Mouse (Mus musculus): ENCODE results near the gene Tfpt. TPM values are rescaled to one million over a fixed set of nuclear protein-coding genes. Genes with fewer than 3 reads are reported as not detected.
A peak's percentile ranks its signal among the peaks of the same experiment; 100 is the strongest.
"Not testable (repeated sequence)": the region's sequence is repeated elsewhere in the genome, so short reads cannot be mapped to it uniquely, and the experiment has no call there.

Gene Tfpt
- polyA plus RNA-seq, 1 experiment from 2014 or later: 41.3 TPM

DNA sequence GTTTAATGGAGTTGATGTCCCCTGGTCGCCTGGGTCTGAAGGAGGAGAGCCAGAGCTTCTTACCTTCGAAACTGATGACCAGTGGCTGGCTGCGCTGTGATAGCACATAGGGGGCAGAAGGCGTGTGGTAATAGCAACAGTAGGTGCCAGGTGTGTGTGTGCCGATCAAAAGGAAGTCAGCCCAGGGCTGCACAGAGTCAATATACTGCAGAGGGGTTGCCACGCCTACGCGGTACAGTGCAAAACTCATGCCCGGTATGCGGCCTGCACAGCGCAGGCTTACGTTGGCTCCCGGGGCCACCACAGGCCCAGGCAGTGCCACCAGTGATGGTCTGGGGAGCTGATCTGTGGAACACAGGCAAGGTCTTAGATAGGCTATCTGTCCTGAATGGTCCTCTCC, 18.7 kb downstream of the Tfpt start:
- Histone ChIP-seq H3K36me3 (no peaks in the 10 kb centered on the region), H3K27ac (no peak overlapping the region), H3K9me3 (0 out of 2 replicates have a peak, but pooled peaks cover 4% of the 10 kb centered on the region), H3K4me3 (no peak overlapping the region), H3K4me1 (replicated peaks) (no peaks in the 10 kb centered on the region), H3K27me3 (ENCODE audit: insufficient read depth, poor library complexity, severe bottlenecking) (no peaks in the 10 kb centered on the region)
- no peak for DNase-seq (ENCODE audit: low spot score)
- 90% methylated on average over 13 of the region's 13 CpGs for WGBS

DNA sequence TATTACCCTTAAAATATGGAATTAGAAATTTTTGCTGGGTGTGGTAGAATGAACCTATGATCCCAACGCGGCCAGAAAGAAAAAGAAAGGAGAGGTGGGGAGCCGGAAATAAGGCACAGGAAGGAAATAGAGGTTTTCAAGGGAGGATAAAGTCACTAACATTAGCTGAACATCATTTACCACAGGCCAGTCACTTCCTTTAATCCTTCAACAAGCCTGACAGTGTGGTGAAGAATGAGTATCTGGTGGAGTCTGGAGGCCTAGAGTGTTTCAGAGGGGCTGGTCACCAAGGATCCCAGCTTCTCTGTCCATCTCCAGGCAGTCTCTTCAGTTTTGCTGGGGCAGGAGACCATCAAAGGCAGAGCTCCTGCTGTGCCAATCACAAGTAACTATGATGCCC, 19.3 kb downstream of the Tfpt start:
- DNase-seq (ENCODE audit: low spot score): no peak
- H3K4me1 ChIP-seq (replicated peaks): no peaks in the 10 kb centered on the region
- 91% methylated on average over 3 of the region's 3 CpGs for WGBS
- H3K36me3 ChIP-seq: no peaks in the 10 kb centered on the region
- no peak overlapping the region for H3K4me3 ChIP-seq
- H3K27ac ChIP-seq: no peak overlapping the region
- 0 out of 2 replicates have a peak, but pooled peaks cover 4% of the 10 kb centered on the region for H3K9me3 ChIP-seq
- H3K27me3 ChIP-seq (ENCODE audit: insufficient read depth, poor library complexity, severe bottlenecking): no peaks in the 10 kb centered on the region

DNA sequence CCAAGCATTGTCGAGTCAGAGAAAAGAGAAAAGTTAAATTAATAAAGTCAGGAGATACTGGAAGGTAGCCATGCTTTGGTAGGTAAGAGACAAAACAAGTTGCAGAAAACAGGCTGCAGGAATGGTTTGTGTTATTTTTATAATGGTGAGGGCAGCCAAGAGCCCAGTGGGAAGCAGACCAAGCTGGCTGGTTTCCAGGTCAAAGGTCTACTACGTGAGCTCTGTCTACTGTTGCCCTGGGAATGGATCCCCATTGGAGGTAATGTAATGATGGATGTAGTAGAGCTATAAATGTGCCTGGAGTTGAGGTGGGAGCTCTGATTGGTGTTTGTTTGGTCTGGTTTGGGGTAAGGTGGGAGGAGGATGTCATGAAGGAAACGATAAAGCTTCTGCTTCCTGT, 20.6 kb downstream of the Tfpt start:
- Histone ChIP-seq H3K27ac (no peak overlapping the region), H3K4me1 (replicated peaks) (no peaks in the 10 kb centered on the region), H3K9me3 (0 out of 2 replicates have a peak, but pooled peaks cover 4% of the 10 kb centered on the region), H3K36me3 (no peaks in the 10 kb centered on the region), H3K4me3 (no peak overlapping the region), H3K27me3 (ENCODE audit: insufficient read depth, poor library complexity, severe bottlenecking) (no peaks in the 10 kb centered on the region)
- 63% methylated on average over 3 of the region's 3 CpGs for WGBS
- no peak for DNase-seq (ENCODE audit: low spot score)

DNA sequence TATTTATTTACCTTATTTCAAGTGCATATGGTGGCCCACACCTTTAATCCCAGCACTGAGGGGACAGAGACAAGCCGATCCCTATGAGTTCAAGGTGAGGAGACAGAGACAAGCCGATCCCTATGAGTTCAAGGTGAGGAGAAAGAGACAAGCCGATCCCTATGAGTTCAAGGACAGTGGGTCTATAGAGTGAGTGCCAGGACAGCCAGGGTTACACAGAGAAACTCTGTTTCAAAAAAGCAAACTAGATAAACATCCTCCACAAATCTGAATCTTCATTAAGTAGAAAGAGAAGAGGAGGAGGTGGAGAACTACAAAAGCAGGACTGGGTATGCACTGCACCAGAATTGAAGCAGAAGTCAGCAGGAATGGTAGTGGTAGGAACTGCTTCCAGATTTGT, 21.1 kb downstream of the Tfpt start:
- DNase-seq (ENCODE audit: low spot score): no peak
- 89% methylated on average over 3 of the region's 3 CpGs for WGBS
- Histone ChIP-seq H3K27me3 (ENCODE audit: insufficient read depth, poor library complexity, severe bottlenecking) (no peaks in the 10 kb centered on the region), H3K4me1 (replicated peaks) (no peaks in the 10 kb centered on the region), H3K27ac (no peak overlapping the region), H3K9me3 (0 out of 2 replicates have a peak, but pooled peaks cover 4% of the 10 kb centered on the region), H3K4me3 (no peak overlapping the region), H3K36me3 (no peaks in the 10 kb centered on the region)

DNA sequence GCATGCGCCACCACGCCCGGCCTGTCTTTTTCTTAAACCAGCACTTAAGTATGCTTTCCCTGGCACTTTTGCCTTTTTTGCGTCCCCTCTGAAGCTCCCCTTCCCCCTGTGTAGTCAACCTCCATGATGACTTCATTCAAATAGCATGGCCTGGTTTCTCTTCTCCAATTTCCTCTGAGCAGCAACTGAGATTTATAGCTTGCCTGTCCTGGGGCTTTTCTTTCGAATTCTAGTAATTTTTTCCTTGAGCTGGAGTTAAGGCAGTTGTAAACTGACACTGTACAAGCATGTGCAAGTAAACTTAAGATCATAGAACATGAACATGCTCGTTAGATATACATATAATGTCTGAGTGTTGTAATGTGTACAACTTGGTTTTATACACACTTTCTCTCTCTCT, 22.3 kb downstream of the Tfpt start:
- 90% methylated on average over 6 of the region's 6 CpGs for WGBS
- Histone ChIP-seq H3K36me3 (no peaks in the 10 kb centered on the region), H3K9me3 (0 out of 2 replicates have a peak, but pooled peaks cover 4% of the 10 kb centered on the region), H3K27me3 (ENCODE audit: insufficient read depth, poor library complexity, severe bottlenecking) (no peaks in the 10 kb centered on the region), H3K27ac (no peak overlapping the region), H3K4me1 (replicated peaks) (no peaks in the 10 kb centered on the region), H3K4me3 (no peak overlapping the region)
- no peak for DNase-seq (ENCODE audit: low spot score)

DNA sequence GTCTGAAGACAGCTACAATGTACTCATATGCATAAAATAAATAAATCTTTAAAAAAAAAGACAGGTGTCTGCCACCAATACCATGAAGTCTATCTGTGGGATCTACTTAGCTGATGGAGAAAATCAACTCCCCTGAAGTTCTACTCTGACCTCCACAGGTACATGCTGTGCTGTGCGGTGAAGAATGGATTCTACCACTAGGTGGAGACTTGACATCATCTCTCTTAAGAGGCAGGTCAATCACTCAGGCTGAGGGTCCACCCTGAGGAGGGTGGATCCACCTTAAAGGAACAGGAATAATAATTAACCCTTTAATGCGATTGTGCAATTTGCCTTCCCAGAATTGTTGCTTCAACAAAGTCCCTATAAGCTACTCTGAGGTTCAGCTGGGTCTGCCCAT, 22.9 kb downstream of the Tfpt start:
- DNase-seq (ENCODE audit: low spot score): no peak
- WGBS: 18% methylated on average over 2 of the region's 2 CpGs

DNA sequence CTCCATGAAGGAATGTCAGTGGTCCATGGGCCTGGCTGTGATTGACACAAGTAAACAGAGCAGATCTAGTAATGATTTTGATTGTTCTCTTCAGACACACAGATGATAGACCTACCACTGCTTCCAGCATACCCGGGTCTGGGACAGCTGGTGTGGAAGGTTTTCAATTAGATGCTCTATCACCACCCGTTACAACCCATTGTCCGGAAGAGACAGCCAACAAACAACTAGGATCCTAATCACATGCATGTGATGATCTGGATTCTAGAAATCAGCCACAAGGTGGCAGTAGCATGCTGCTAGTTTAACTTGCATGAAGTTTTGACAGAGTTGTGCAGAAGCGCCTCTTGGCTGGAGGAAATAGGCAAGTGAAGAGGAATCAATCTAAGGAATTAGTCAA, 28.6 kb downstream of the Tfpt start:
- no peaks in the 10 kb centered on the region for H3K9me3 ChIP-seq
- 23% methylated on average over 4 of the region's 4 CpGs for WGBS
- H3K27me3 ChIP-seq (ENCODE audit: insufficient read depth, poor library complexity, severe bottlenecking): no peaks in the 10 kb centered on the region
- H3K27ac ChIP-seq: no peak overlapping the region
- H3K36me3 ChIP-seq: no peaks in the 10 kb centered on the region
- DNase-seq (ENCODE audit: low spot score): peak; percentile 64
- H3K4me3 ChIP-seq: no peak overlapping the region
- H3K4me1 ChIP-seq (replicated peaks): no peaks in the 10 kb centered on the region

More for the DNA sequence above, 22.9 kb downstream of the Tfpt start:
- no peak overlapping the region for H3K4me3 ChIP-seq
- H3K27me3 ChIP-seq (ENCODE audit: insufficient read depth, poor library complexity, severe bottlenecking): no peaks in the 10 kb centered on the region
- H3K36me3 ChIP-seq: no peaks in the 10 kb centered on the region
- H3K4me1 ChIP-seq (replicated peaks): no peaks in the 10 kb centered on the region
- H3K9me3 ChIP-seq: 0 out of 2 replicates have a peak, but pooled peaks cover 4% of the 10 kb centered on the region
- H3K27ac ChIP-seq: no peak overlapping the region

DNA sequence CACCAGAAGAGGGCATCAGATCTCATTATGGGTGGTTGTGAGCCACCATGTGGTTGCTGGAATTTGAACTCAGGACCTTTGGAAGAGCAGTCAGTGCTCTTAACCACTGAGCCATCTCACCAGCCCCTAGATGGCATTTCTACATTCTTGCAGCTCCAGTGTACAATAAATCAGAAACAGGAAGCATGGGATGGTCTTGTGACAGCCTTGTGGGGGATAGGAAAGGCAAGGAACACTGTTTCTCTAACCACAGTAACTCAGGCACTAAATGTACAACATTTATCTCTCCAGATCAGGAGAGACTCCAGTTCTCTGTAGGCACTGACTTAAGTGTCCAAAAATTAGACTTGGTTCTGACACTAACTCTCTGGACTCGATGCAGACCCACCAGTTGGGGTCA, 32.0 kb downstream of the Tfpt start:
- H3K4me3 ChIP-seq; DNase-seq (ENCODE audit: low spot score); H3K36me3 ChIP-seq; H3K9me3 ChIP-seq; H3K27ac ChIP-seq; H3K27me3 ChIP-seq (ENCODE audit: insufficient read depth, poor library complexity, severe bottlenecking); H3K4me1 ChIP-seq (replicated peaks): not testable (repeated sequence)
- WGBS: 77% methylated on average over 1 of the region's 1 CpGs

DNA sequence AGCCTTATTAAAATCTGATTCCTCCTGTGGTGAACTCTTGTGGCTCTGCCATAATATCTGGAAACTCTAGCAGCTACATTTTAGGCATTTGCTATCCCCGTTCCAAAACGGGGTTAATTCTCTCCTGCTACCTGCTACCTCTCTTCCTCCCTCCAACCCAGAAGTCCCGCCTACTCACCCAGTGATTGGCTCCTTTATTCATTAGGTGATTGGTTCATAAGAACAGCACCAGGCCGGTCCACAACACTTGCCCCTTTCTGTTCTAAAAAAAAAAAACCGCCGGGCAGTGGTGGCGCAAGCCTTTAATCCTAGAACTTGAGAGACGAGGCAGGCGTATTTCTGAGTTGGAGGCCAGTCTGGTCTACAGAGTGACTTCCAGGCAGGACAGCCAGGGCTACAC, 34.6 kb downstream of the Tfpt start:
- Histone ChIP-seq H3K36me3 (no peaks in the 10 kb centered on the region), H3K4me1 (replicated peaks) (no peaks in the 10 kb centered on the region), H3K27me3 (ENCODE audit: insufficient read depth, poor library complexity, severe bottlenecking) (no peaks in the 10 kb centered on the region), H3K27ac (no peak overlapping the region), H3K9me3 (0 out of 2 replicates have a peak, but pooled peaks cover 2% of the 10 kb centered on the region), H3K4me3 (no peak overlapping the region)
- DNase-seq (ENCODE audit: low spot score): no peak
- WGBS: 15% methylated on average over 9 of the region's 9 CpGs

DNA sequence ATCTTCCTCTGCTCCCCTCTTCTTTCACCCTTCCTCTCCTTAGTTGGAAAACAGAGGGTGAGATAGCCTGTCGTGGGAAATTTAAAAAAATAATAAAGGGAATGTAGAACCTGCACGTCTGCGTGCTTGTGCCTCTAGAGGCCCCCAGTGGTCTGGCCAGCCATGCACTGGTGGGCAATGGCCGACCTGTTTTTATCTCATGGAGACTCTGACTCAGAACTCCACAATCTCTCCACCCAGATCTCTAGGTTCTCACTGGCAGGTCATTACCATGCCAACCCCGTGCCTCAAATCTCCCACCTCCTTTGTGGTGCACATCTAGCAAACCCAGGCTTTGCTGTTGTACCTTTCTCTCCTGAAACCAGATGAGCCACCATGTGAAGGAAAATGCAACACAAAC, 35.0 kb downstream of the Tfpt start:
- DNase-seq (ENCODE audit: low spot score): no peak
- H3K4me3 ChIP-seq: no peak overlapping the region
- 32% methylated on average over 5 of the region's 5 CpGs for WGBS
- no peak overlapping the region for H3K27ac ChIP-seq
- no peaks in the 10 kb centered on the region for H3K36me3 ChIP-seq
- H3K27me3 ChIP-seq (ENCODE audit: insufficient read depth, poor library complexity, severe bottlenecking): no peaks in the 10 kb centered on the region
- 0 out of 2 replicates have a peak, but pooled peaks cover 2% of the 10 kb centered on the region for H3K9me3 ChIP-seq
- H3K4me1 ChIP-seq (replicated peaks): no peaks in the 10 kb centered on the region

DNA sequence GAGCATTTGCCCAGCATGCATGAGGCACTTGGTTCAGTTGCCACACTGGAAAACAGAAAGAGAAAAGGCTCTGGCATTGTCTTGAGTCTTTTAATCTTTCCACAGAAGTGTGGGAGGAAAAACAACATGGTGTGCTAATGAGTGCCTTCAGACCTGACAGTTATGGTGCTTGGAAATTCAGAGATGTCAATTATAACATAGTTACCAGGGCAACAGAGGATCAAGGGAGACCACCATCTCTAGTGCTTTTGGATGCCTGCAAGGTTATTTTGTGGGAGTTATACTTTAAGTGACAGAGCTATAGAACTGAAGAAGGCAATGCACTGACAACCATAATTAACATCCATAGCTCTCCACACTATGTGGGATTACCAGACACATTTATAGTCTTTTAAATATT, 35.9 kb downstream of the Tfpt start:
- H3K9me3 ChIP-seq: 0 out of 2 replicates have a peak, but pooled peaks cover 2% of the 10 kb centered on the region
- no peak for DNase-seq (ENCODE audit: low spot score)
- H3K4me1 ChIP-seq (replicated peaks): no peaks in the 10 kb centered on the region
- H3K27ac ChIP-seq: no peak overlapping the region
- H3K36me3 ChIP-seq: no peaks in the 10 kb centered on the region
- H3K4me3 ChIP-seq: no peak overlapping the region
- H3K27me3 ChIP-seq (ENCODE audit: insufficient read depth, poor library complexity, severe bottlenecking): no peaks in the 10 kb centered on the region

DNA sequence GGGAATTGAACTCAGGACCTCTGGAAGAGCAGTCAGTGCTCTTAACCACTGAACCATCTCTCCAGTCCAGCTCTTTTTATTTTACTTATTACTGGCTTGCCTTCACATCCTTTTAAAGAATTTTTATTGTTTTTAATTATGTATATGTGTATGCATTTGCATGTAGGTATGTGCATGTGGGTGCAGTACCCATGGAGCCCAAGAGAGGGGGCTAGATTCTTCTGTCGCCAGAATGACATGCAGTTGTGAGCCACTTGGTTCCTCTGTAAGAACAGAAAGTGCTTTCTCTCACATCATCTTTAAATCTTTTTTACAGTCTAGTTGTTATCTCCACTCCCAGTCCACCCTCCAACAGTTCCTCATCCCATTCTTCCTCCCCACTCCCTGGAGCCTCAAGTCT, 38.2 kb downstream of the Tfpt start:
- no peaks in the 10 kb centered on the region for H3K36me3 ChIP-seq
- no peak overlapping the region for H3K4me3 ChIP-seq
- DNase-seq (ENCODE audit: low spot score): no peak
- WGBS: 78% methylated on average over 1 of the region's 1 CpGs
- H3K27ac ChIP-seq: no peak overlapping the region
- H3K9me3 ChIP-seq: 0 out of 2 replicates have a peak, but pooled peaks cover 2% of the 10 kb centered on the region
- no peaks in the 10 kb centered on the region for H3K27me3 ChIP-seq (ENCODE audit: insufficient read depth, poor library complexity, severe bottlenecking)
- peaks cover 4% of the 10 kb centered on the region for H3K4me1 ChIP-seq (replicated peaks)

DNA sequence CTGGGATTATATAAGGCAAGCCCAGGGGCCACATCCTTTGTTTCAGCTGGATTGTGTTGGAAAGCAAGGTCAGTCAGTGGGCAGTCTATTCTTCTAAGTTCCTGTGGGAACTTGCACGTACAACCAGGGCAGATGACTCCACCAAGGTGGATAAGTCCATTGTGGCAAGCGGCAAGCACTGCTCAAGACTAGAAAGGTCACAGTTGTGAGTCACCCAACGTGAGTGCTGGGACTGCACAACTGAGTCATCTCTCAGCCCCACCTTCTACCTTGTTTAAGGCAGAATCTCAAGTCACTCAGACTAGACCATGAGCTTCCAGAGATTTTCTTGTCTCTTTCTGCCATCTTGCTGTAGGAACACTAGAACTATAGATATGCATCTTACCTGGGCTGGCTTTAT, 39.2 kb downstream of the Tfpt start:
- Histone ChIP-seq H3K4me3 (no peak overlapping the region), H3K27me3 (ENCODE audit: insufficient read depth, poor library complexity, severe bottlenecking) (no peaks in the 10 kb centered on the region), H3K9me3 (0 out of 2 replicates have a peak, but pooled peaks cover 2% of the 10 kb centered on the region), H3K27ac (no peak overlapping the region), H3K4me1 (replicated peaks) (peaks cover 11% of the 10 kb centered on the region), H3K36me3 (no peaks in the 10 kb centered on the region)
- WGBS: 83% methylated on average over 3 of the region's 3 CpGs
- DNase-seq (ENCODE audit: low spot score): no peak

DNA sequence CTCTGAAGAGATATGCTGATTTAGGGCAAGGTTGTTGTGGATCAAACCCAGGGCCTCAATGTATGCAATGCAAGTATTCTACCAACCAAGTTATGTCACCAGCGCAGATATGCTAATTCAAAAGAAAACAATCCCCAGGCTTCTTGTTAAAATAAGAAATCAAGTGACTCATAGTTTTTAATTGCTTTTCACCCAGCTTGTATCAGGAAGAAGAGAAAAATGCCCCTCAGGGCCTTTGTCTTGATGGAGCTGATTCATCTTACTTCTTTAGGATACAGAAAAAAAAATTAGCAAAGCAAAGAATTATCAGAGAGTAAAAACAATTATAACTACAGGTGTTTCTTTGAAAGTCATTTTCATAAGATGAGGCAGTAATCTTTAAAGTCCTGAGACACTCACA, 42.4 kb downstream of the Tfpt start:
- WGBS: 67% methylated on average over 1 of the region's 1 CpGs
- Histone ChIP-seq H3K27ac (no peak overlapping the region), H3K27me3 (ENCODE audit: insufficient read depth, poor library complexity, severe bottlenecking) (no peaks in the 10 kb centered on the region), H3K4me1 (replicated peaks) (peaks cover 11% of the 10 kb centered on the region), H3K4me3 (no peak overlapping the region), H3K9me3 (0 out of 2 replicates have a peak, but pooled peaks cover 2% of the 10 kb centered on the region), H3K36me3 (no peaks in the 10 kb centered on the region)
- no peak for DNase-seq (ENCODE audit: low spot score)

All from hindbrain, embryonic 10.5 days (tissue).